Mouse (Mus musculus) stomach, embryonic 16.5 days (tissue): Measurements from ENCODE around the gene Dydc1. TPM values are rescaled to one million over a fixed set of nuclear protein-coding genes. Genes with fewer than 3 reads are reported as not detected.

Source experiments
- ATAC-seq: fragments of 200-750 bp; cut with Nextera tagmentation; 2 replicates; pipeline ENCODE4 v1.8.0; 2017; ENCODE audit warnings: moderate number of reproducible peaks, moderate TSS enrichment; ENCODE audit not compliant: insufficient read depth, low FRiP score
- H3K27ac ChIP-seq: fragments of 300-500 bp; sonication (generic); 2 replicates; pipeline ENCODE4 v1.5.1; 2014; ENCODE audit warnings: low read length
- H3K27me3 ChIP-seq: fragments of 300-500 bp; sonication (generic); 2 replicates; pipeline ENCODE4 v1.6.1; 2014; ENCODE audit warnings: low read length, control low read depth, mixed read lengths; ENCODE audit not compliant: control insufficient read depth, insufficient read depth
- H3K36me3 ChIP-seq: fragments of 300-500 bp; sonication (generic); 2 replicates; pipeline ENCODE4 v1.6.1; 2014; ENCODE audit warnings: low read length; ENCODE audit not compliant: control insufficient read depth, insufficient read depth
- H3K4me1 ChIP-seq: fragments of 300-500 bp; sonication (generic); 2 replicates; pipeline ENCODE4 v1.6.1; 2014; ENCODE audit warnings: low read length, control low read depth, mixed read lengths; ENCODE audit not compliant: control insufficient read depth, insufficient read depth
- H3K4me2 ChIP-seq: fragments of 300-500 bp; sonication (generic); 2 replicates; pipeline ENCODE4 v1.6.1; 2014; ENCODE audit warnings: low read depth, low read length, mixed read lengths
- H3K4me3 ChIP-seq: fragments of 300-500 bp; sonication (generic); replicated peaks from 2 replicates; pipeline ENCODE4 v1.5.1; 2014; ENCODE audit warnings: mild to moderate bottlenecking, low read length
- H3K9ac ChIP-seq: fragments of 300-500 bp; sonication (generic); 2 replicates; pipeline ENCODE4 v1.6.1; 2014; ENCODE audit warnings: low read length
- H3K9me3 ChIP-seq: fragments of 300-500 bp; sonication (generic); replicated peaks from 2 replicates; pipeline ENCODE4 v1.6.1; 2016; ENCODE audit warnings: low read length, control low read depth; ENCODE audit not compliant: control insufficient read depth
- WGBS: fragments of 180-500 bp; shearing (Covaris S2); extraction: QIAGEN DNeasy Blood & Tissue Kit; methylation state at CpG from one replicate; pipeline ENCODE4 v1.1.7; 2014; 5-methylcytosine and 5-hydroxymethylcytosine counted together
- polyA plus RNA-seq: library from polyadenylated mRNA; unstranded; fragments of >200 nt; fragmentation: Nextera tagmentation; extraction: Ambion mirVana; gene quantifications from 2 replicates; pipeline ENCODE4 v1.2.1, GENCODE M21; 2015

Gene Dydc1
- polyA plus RNA-seq, 1 experiment from 2014 or later = not detected

DNA sequence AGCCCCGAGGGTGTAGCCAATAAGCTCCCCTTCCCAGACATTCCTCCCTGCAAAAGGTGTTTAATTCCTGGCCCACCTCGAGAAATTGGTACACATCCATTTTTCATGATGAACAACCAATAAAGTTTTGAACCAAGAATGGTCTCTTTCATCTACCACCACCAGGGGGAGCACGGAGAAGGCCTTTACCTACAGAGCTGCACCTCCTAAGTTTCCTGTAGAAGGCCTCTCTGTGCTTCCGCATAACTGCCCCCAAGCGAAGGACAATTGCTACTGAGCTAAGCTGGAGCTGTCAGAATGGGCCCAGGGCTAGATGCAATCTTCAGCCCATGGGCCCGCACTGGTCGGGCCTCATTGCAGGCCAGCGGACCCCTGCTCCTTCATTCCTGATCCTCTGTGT, 18.1 kb downstream of the Dydc1 start:
- no peaks in the 10 kb centered on the region for H3K27me3 ChIP-seq
- H3K4me1 ChIP-seq = no peaks in the 10 kb centered on the region
- no peak overlapping the region for H3K9ac ChIP-seq
- H3K9me3 ChIP-seq = no peaks in the 10 kb centered on the region
- H3K4me3 ChIP-seq = no peak overlapping the region
- H3K36me3 ChIP-seq = no peaks in the 10 kb centered on the region
- 42% methylated on average over 8 of the region's 8 CpGs for WGBS
- no peak overlapping the region for H3K4me2 ChIP-seq
- no peak for ATAC-seq
- H3K27ac ChIP-seq = no peak overlapping the region

DNA sequence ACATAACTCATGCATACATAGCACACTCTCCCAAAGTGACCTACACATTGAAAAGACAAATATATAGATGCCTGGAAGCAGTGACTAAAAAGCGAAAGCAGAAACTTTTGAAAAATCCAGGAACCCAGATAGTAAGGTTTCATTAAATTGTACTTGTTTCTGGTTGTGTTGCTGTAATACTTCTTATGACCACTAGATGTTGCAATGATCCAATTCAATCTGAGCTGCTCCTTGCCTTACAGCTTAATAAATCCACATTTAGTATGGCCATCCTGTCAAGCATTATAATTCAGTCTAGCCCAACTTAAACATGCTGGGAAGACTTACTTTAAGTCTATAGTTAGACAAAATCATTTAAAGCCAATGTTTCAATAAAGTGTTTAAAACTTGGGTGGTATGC, 21.4 kb downstream of the Dydc1 start:
- H3K27ac ChIP-seq = no peak overlapping the region
- H3K36me3 ChIP-seq = no peaks in the 10 kb centered on the region
- 59% methylated on average over 1 of the region's 1 CpGs for WGBS
- H3K4me3 ChIP-seq = no peak overlapping the region
- H3K4me1 ChIP-seq = no peaks in the 10 kb centered on the region
- no peak for ATAC-seq
- H3K9me3 ChIP-seq = no peaks in the 10 kb centered on the region
- no peaks in the 10 kb centered on the region for H3K27me3 ChIP-seq
- no peak overlapping the region for H3K9ac ChIP-seq
- no peak overlapping the region for H3K4me2 ChIP-seq

DNA sequence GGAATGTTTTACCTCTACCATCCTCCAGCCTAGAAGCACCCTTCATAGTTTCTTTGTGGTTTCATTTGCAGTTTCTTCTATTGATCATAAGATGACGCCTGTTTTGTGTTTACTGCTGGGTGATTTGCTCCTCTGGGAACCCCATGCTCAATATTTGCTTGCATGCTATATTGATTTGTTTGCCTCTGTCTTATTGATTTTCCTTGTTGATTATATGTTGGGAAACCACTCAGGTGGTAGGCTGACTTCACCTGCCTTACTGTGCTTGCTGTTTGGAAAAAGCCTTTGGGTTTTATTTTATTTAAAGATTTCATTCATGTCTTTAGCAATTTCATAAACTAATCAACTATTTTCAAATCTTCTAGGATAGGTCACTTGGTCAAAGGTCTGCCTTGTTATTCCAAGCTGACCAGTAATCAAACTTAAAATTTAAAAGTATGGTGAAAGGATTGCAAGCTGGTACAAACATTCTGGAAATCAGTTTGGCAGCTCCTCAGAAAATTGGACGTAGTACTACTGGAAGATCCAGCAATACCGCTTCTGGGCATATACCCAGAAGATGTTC, 23.7 kb downstream of the Dydc1 start:
- H3K4me3 ChIP-seq = no peak overlapping the region
- no peak overlapping the region for H3K9ac ChIP-seq
- H3K9me3 ChIP-seq = no peaks in the 10 kb centered on the region
- WGBS = 73% methylated on average over 3 of the region's 3 CpGs
- H3K4me1 ChIP-seq = no peaks in the 10 kb centered on the region
- no peaks in the 10 kb centered on the region for H3K36me3 ChIP-seq
- ATAC-seq = no peak
- H3K27me3 ChIP-seq = no peaks in the 10 kb centered on the region
- no peak overlapping the region for H3K27ac ChIP-seq
- no peak overlapping the region for H3K4me2 ChIP-seq

DNA sequence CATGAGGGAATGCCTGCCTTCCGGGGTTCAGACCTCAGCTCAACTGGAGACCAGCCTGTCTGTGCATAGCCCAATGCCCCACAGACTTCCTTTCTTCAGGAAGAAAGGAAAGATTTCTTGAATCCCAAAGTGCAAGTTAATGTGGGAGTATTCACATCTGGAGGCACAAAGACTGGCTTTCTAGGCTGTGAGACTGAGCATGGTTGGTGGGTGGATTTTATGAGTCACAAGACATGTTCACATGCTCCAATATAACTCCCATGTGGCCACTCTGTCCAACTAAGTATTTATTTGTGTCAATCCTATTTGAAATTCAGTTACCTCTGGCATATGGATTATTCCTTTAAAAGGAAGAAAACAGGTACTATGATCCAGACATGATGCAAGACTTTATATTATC, 26.0 kb downstream of the Dydc1 start:
- Histone ChIP-seq H3K27ac (no peak overlapping the region), H3K9me3 (no peaks in the 10 kb centered on the region), H3K4me1 (no peaks in the 10 kb centered on the region), H3K36me3 (no peaks in the 10 kb centered on the region), H3K4me3 (no peak overlapping the region), H3K9ac (no peak overlapping the region), H3K27me3 (no peaks in the 10 kb centered on the region), H3K4me2 (no peak overlapping the region)
- ATAC-seq = no peak
- WGBS = 89% methylated on average over 1 of the region's 1 CpGs

DNA sequence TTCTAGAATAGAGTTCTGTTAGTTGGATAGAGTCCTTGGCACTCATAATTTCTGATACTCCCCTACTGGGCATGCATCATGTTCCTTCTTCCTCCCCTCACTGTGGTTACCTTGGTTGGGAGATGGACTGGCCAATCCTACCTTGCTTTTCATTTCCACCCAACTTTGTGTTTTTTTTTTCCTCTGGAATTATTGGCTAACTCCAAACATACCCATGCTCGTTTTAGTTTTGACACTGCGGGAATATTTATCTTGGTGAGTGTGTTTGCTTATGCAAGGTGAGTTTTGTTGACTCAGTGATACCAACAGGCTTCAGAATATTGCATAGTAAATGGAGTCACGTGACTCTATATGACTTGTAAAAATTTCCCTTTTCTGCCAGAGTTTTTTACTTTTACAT, 28.0 kb downstream of the Dydc1 start:
- Histone ChIP-seq H3K36me3 (no peaks in the 10 kb centered on the region), H3K27me3 (no peaks in the 10 kb centered on the region), H3K4me1 (no peaks in the 10 kb centered on the region), H3K4me2 (no peak overlapping the region), H3K27ac (no peak overlapping the region), H3K9ac (no peak overlapping the region), H3K4me3 (no peak overlapping the region), H3K9me3 (no peaks in the 10 kb centered on the region)
- no peak for ATAC-seq
- 53% methylated on average over 3 of the region's 3 CpGs for WGBS

DNA sequence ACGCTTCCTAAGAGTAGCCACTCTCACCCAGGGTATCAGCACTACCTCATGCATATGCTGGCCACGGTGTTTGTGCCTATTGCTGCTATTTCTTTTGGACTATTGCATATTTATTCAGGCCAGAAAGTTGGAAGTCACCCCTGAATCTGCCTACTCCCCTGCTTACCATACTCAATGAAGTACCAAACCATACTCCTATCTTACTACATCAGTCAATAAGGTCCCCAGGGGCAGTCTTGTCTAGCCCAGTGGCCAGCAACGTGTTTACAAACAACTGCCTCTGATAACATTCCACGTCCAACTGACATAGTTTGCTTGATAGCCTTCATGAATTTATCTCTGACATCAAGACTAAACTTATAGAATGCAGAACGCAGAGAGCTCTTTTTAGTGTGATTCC, 28.5 kb downstream of the Dydc1 start:
- H3K4me1 ChIP-seq = no peaks in the 10 kb centered on the region
- WGBS = 58% methylated on average over 5 of the region's 5 CpGs
- H3K27ac ChIP-seq = no peak overlapping the region
- H3K4me2 ChIP-seq = no peak overlapping the region
- no peak overlapping the region for H3K4me3 ChIP-seq
- H3K27me3 ChIP-seq = no peaks in the 10 kb centered on the region
- H3K36me3 ChIP-seq = no peaks in the 10 kb centered on the region
- no peaks in the 10 kb centered on the region for H3K9me3 ChIP-seq
- no peak for ATAC-seq
- H3K9ac ChIP-seq = no peak overlapping the region

DNA sequence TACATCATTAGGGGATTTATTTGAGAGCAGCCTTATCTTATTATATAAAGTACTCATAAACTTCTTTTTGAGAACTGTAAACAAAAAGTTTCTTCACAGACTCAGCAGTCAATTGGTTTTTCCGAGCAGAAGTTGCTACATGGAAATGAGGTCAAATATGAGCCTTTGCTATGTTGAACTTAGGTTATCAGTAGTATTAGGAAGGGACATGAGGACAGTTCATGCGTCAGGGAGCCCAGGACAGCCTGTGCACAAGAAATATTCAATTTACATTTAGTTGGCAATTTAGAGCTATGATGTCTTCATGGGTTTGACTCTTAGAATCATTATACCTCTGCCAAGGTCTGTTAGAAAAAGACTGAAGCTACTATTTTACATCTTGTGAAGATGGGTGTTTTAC, 29.6 kb downstream of the Dydc1 start:
- Histone ChIP-seq H3K27ac (no peak overlapping the region), H3K9me3 (no peaks in the 10 kb centered on the region), H3K27me3 (no peaks in the 10 kb centered on the region), H3K36me3 (no peaks in the 10 kb centered on the region), H3K4me3 (no peak overlapping the region), H3K9ac (no peak overlapping the region), H3K4me1 (no peaks in the 10 kb centered on the region), H3K4me2 (no peak overlapping the region)
- no peak for ATAC-seq
- WGBS = 62% methylated on average over 2 of the region's 2 CpGs

DNA sequence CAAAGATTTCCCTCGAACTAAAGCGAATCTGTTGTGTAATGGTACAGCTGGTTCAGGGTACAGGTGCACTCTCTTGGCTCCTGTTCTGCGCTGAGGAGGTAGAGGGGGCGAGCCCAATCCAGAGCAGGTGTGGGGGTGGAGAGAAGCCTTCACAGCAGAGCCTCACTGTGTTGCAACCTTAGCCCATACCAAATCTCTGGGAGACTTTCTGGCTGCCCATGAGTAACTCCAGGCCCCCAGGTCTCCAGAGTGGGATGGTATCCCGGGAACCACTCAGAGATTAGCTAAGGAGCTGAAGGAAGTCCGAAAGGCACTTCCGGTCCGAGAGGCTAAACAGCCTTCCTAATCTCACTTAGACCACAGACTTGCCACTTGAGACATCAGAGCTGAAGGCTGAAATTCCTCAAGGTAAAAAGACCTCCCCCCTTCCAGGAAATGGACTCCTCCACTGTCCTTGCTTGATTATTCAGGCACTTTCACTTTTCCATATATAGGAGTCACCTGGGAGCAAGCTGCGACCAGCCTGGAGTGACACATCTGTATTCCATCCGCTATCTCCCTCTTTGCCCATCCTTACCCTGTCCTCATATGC, 32.2 kb downstream of the Dydc1 start, which contains the start of gene Mat1a:
Gene Mat1a, plus strand, starts transcription at position 183 of the 592 bp plus-strand sequence.
- H3K36me3 ChIP-seq = no peaks in the 10 kb centered on the region
- H3K27me3 ChIP-seq = no peaks in the 10 kb centered on the region
- H3K4me1 ChIP-seq = no peaks in the 10 kb centered on the region
- H3K4me2 ChIP-seq = no peak within 1 kb of the TSS
- H3K27ac ChIP-seq = no peak within 1 kb of the TSS
- ATAC-seq = peak; percentile 75; the same call in 1 of the 2 replicates
- H3K9ac ChIP-seq = no peak within 1 kb of the TSS
- no peak within 1 kb of the TSS for H3K4me3 ChIP-seq
- H3K9me3 ChIP-seq = no peaks in the 10 kb centered on the region
- 57% methylated on average over 10 of the region's 10 CpGs for WGBS

DNA sequence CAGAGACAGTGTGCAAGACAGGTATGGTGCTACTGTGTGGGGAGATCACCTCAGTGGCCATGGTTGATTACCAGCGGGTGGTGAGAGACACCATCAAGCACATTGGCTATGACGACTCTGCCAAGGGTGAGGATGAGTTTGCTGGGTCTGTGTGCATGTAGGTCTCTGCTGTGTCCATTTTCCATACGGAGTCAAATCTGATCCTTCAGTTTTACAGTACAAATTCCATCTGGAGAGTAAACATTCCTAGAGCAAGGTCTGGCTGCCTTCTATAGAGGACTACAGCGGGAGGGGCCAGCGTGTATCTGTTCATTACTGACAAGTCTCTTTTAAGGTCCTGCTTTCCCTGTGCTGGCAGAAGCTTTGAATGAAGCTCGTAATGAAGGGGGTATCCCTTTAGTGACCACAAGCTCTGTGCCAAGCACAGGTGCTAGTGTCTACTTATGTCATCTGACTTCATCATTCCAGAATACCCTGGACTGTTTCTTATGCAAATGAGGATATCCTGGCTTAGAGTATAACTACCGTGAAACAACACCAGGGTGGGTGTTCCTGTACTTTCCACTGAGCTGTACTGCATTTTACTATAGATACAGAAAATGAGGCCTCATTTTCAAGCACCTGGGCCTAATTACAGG, 38.4 kb downstream of the Dydc1 start:
- 75% methylated on average over 7 of the region's 7 CpGs for WGBS
- peak; percentile 33; the same call in 1 of the 2 replicates for ATAC-seq
- H3K9me3 ChIP-seq = no peaks in the 10 kb centered on the region
- H3K4me1 ChIP-seq = no peaks in the 10 kb centered on the region
- no peaks in the 10 kb centered on the region for H3K36me3 ChIP-seq
- H3K4me3 ChIP-seq = no peak overlapping the region
- H3K4me2 ChIP-seq = no peak overlapping the region
- H3K9ac ChIP-seq = no peak overlapping the region
- H3K27ac ChIP-seq = no peak overlapping the region
- H3K27me3 ChIP-seq = no peaks in the 10 kb centered on the region
